Mouse (Mus musculus) embryonic fibroblast, embryonic 13.5 days (primary cell): ENCODE results near the gene Rbm20.

Experiments used
- CTCF ChIP-seq: IDR thresholded peaks from 2 replicates; pipeline ENCODE4 v1.5.1; 2011; ENCODE audit warnings: mild to moderate bottlenecking, control low read depth, low read length, moderate library complexity, borderline replicate concordance; ENCODE audit not compliant: insufficient read depth
- POLR2A ChIP-seq: IDR thresholded peaks from 2 replicates; pipeline ENCODE4 v1.6.1; 2011; ENCODE audit warnings: low read depth, mild to moderate bottlenecking, control low read depth, low read length, moderate library complexity

GRCm38 (mm10) chr19:53724053-53724452, 46.9 kb downstream of the Rbm20 start:
- no peak for TF ChIP-seq POLR2A
- TF ChIP-seq CTCF, result no peak
